Mouse (Mus musculus): Measurements from ENCODE around the gene Slc24a4. TPM values are rescaled to one million over a fixed set of nuclear protein-coding genes. Genes with fewer than 3 reads are reported as not detected.

The Slc24a4 gene
- polyA plus RNA-seq (2014; fragmentation: Nextera tagmentation; extraction: Ambion mirVana), result 0.04 and 0.12 TPM in 2 replicates

DNA sequence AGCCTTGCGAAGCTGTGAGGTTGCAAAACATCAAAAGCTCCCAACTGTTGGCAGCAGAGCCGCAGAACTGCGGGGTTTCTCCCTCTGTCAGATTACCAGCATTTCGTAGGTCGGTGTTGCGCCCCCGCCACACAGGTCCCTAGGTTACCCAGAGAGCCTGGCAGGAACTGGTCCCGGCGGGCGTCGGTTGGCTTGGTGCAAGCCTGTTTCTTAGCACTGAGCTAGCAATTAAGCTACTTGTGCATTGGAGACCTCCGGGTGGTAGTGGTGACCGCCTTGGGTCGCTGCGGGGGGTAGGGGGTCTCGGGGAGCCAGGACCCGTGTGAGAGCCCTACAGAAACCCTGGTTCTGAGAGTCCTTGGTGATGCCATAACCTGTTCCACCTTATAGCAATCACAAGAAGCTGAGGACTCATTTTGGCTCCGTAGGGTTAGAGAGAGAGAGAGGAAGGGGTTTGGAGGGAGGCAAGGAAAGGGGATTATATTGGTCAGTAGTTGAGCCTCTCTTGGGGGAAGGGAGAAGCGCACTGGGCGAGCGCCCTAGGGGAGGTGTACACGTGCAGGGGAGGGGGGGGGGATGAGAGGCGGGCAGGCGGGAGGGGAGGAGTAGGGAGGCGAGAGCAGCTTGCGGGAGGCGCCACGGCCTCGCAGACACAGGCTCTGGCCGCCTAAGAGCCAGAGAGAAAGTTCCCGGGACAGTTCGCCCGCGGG is at the start of gene Slc24a4:
Slc24a4 (plus strand) TSS at position 653 of the 710 bp plus-strand sequence.
- Histone ChIP-seq H3K9ac (ENCODE audit: low read depth, low read length) (no peak within 1 kb of the TSS), H3K27me3 (replicated peaks; ENCODE audit: control insufficient read depth, insufficient read depth, low read length) (peaks cover 61% of the 10 kb centered on the region)

DNA sequence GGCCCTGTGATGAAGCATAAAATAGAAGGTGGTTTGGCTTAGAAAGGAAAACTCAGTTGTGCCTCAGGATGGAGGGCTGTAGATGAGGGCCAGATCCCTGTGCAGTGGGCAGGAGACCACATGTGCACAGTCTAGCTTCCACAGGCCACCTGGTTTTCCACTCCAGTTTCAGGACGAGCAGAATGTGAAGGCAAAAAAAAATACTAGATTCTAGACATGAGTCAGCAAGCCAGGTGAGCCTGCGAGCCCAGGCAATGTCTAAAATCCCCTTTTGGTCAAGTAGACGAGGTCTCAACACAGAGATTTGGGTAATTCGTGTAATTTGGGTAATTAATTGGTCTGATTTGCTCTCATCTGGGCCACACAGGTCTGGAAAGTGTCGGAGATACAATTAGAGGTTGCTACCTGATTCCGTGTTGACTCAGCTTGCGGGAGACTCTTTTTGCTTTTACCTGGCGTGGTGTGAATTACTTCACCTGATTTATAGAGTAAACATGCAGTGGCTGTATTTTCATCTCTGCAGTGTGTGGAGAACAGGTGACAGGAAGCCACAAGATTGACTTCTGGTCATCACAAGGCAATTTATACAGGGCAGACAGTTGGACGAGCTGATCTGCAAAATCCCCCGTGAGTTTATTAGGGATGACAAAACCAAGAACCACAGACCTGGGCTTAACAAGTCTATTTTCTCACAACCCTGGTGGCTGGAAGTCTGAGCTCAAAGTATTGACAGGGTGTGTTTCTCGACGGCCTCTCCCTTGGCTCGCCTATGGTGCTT is 45.7 kb upstream of the Slc24a4 start:
- Histone ChIP-seq H3K36me3 (ENCODE audit: control insufficient read depth, insufficient read depth, low read length) (no peaks in the 10 kb centered on the region), H3K4me2 (no peak overlapping the region), H3K4me3 (ENCODE audit: low read depth, low read length) (no peak overlapping the region), H3K4me1 (replicated peaks; ENCODE audit: control insufficient read depth, insufficient read depth, low read length) (no peaks in the 10 kb centered on the region), H3K27ac (ENCODE audit: low read depth, low read length) (no peak overlapping the region), H3K9ac (ENCODE audit: low read depth, low read length) (no peak overlapping the region), H3K9me3 (ENCODE audit: control insufficient read depth, low read length) (no peaks in the 10 kb centered on the region), H3K27me3 (replicated peaks; ENCODE audit: control insufficient read depth, insufficient read depth, low read length) (no peaks in the 10 kb centered on the region)
- DNase-seq (ENCODE audit: low spot score) (no peak), ATAC-seq (replicated peaks; ENCODE audit: low FRiP score) (no peak)
- 74% methylated on average over 13 of the region's 13 CpGs for WGBS

More for the DNA sequence above, at the start of gene Slc24a4:
- peak within 1 kb of the TSS; percentile 45 for H3K4me3 ChIP-seq (ENCODE audit: low read depth, low read length)
- no peaks in the 10 kb centered on the region for H3K4me1 ChIP-seq (replicated peaks; ENCODE audit: control insufficient read depth, insufficient read depth, low read length)
- H3K9me3 ChIP-seq (ENCODE audit: control insufficient read depth, low read length), result no peaks in the 10 kb centered on the region
- no peaks in the 10 kb centered on the region for H3K36me3 ChIP-seq (ENCODE audit: control insufficient read depth, insufficient read depth, low read length)
- no peak within 1 kb of the TSS for H3K27ac ChIP-seq (ENCODE audit: low read depth, low read length)
- WGBS, result 2% methylated on average over 34 of the region's 34 CpGs
- peak within 1 kb of the TSS; percentile 77 for H3K4me2 ChIP-seq
- ATAC-seq (replicated peaks; ENCODE audit: low FRiP score) (no peak), DNase-seq (ENCODE audit: low spot score) (peak; percentile 36)

DNA sequence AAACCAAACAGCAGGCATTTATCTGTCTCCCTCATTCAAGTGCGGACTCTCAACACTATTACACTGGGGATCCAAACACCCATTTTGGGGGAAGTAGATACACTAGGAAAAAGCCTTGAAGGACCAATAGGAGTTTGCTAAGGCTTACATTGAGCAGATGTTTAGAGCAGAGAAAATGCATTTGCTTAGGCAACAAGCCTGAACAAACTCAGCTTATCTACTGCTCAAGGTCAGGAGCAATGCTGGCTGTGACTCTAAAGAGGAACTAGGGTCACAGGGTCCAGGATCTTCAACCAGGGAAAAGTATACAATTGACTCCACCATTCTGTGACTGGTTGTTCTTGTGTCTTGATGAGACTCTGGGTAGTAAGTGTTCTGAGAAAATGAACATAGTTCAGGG is 38.0 kb upstream of the Slc24a4 start:
- H3K4me2 ChIP-seq, result no peak overlapping the region
- 71% methylated on average over 1 of the region's 1 CpGs for WGBS
- no peaks in the 10 kb centered on the region for H3K27me3 ChIP-seq (replicated peaks; ENCODE audit: control insufficient read depth, insufficient read depth, low read length)
- no peaks in the 10 kb centered on the region for H3K4me1 ChIP-seq (replicated peaks; ENCODE audit: control insufficient read depth, insufficient read depth, low read length)
- H3K36me3 ChIP-seq (ENCODE audit: control insufficient read depth, insufficient read depth, low read length), result no peaks in the 10 kb centered on the region
- ATAC-seq (replicated peaks; ENCODE audit: low FRiP score) (no peak), DNase-seq (ENCODE audit: low spot score) (no peak)
- H3K9me3 ChIP-seq (ENCODE audit: control insufficient read depth, low read length), result no peaks in the 10 kb centered on the region
- H3K4me3 ChIP-seq (ENCODE audit: low read depth, low read length), result no peak overlapping the region
- H3K9ac ChIP-seq (ENCODE audit: low read depth, low read length), result no peak overlapping the region
- no peak overlapping the region for H3K27ac ChIP-seq (ENCODE audit: low read depth, low read length)

DNA sequence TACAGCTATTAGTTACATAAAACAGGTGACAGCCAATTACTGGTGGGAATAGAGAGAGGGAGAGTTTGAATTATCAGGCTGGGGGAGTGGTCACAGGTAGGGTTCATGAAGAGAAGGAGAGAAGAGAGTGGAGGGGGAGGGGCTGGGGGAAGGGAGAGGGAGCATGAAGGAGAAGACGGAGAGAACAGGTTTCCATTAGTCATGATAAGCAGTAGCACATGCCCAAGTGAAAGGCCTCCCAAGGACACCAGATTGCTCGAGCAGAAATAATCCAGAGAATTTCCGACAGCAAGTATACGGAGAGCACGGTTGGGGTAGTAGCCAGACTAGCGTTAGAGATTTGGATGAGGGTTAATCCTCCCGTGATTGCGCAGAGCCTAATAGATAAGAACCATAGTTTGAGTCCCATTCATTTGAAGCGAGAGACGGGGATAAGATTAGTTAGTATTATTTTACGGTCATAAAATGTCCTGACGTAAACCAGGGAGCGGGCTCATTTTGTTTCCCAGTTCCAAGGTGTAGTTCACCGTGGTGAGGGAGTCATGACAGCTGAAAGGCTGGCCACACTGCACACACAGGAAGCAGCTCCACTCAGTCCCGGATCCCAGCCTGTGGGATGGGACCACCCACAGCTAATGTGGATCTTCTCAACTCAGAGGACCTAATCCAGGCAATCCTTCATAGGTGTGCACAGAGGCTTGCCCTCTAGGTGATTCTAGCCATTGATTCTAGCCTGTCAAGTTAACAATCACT is 36.0 kb upstream of the Slc24a4 start:
- no peaks in the 10 kb centered on the region for H3K36me3 ChIP-seq (ENCODE audit: control insufficient read depth, insufficient read depth, low read length)
- 70% methylated on average over 15 of the region's 15 CpGs for WGBS

DNA sequence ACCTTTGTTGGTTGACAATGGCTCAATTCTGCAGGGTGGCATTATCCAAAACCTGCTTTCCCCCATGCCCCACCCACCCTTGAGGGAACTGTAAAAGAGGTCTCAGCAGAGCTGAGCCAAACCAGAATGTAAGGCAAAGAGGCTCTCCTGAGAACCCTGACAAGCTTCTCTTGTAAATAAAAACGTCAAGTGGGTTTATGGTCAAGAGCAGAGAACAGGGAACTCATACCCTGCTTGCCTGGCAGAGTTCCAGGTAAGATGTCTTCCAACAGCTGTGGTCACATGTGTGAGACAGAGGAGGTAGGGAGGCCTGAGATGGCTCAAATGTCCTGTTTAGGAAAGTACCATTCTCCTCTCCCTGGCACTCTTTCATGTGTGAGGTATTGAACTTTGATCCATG is 22.5 kb upstream of the Slc24a4 start:
- Histone ChIP-seq H3K36me3 (ENCODE audit: control insufficient read depth, insufficient read depth, low read length) (no peaks in the 10 kb centered on the region), H3K4me3 (ENCODE audit: low read depth, low read length) (no peak overlapping the region), H3K4me1 (replicated peaks; ENCODE audit: control insufficient read depth, insufficient read depth, low read length) (no peaks in the 10 kb centered on the region), H3K4me2 (no peak overlapping the region), H3K27ac (ENCODE audit: low read depth, low read length) (no peak overlapping the region), H3K9ac (ENCODE audit: low read depth, low read length) (no peak overlapping the region), H3K9me3 (ENCODE audit: control insufficient read depth, low read length) (no peaks in the 10 kb centered on the region), H3K27me3 (replicated peaks; ENCODE audit: control insufficient read depth, insufficient read depth, low read length) (no peaks in the 10 kb centered on the region)
- no peak for DNase-seq (ENCODE audit: low spot score)
- WGBS, result 45% methylated on average over 1 of the region's 1 CpGs
- no peak for ATAC-seq (replicated peaks; ENCODE audit: low FRiP score)

More for the DNA sequence above, 36.0 kb upstream of the Slc24a4 start:
- ATAC-seq (replicated peaks; ENCODE audit: low FRiP score) (no peak), DNase-seq (ENCODE audit: low spot score) (no peak)
- H3K4me3 ChIP-seq (ENCODE audit: low read depth, low read length), result no peak overlapping the region
- no peaks in the 10 kb centered on the region for H3K27me3 ChIP-seq (replicated peaks; ENCODE audit: control insufficient read depth, insufficient read depth, low read length)
- no peak overlapping the region for H3K27ac ChIP-seq (ENCODE audit: low read depth, low read length)
- no peak overlapping the region for H3K4me2 ChIP-seq
- H3K9me3 ChIP-seq (ENCODE audit: control insufficient read depth, low read length), result no peaks in the 10 kb centered on the region
- no peak overlapping the region for H3K9ac ChIP-seq (ENCODE audit: low read depth, low read length)
- H3K4me1 ChIP-seq (replicated peaks; ENCODE audit: control insufficient read depth, insufficient read depth, low read length), result no peaks in the 10 kb centered on the region

DNA sequence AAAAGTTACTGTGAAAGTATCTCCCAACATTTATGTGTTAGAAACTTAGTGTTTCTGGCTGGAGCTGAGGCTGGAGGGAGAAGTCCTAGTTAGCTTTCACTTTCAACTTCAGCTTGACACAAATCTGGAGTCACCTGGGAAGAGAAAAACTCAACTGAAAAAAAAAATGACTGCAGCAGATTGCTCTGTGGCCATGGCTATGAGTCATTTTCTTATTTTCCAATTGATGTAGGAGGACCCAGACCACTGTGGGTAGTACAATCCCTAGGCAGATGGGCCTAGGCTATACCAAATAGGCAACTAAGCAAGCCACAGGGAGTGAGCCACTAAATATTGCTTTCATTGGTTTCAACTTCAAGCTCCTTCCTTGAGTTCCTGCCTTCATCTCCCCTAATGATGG is 19.7 kb upstream of the Slc24a4 start:
- no peak overlapping the region for H3K9ac ChIP-seq (ENCODE audit: low read depth, low read length)
- H3K4me3 ChIP-seq (ENCODE audit: low read depth, low read length), result no peak overlapping the region
- H3K9me3 ChIP-seq (ENCODE audit: control insufficient read depth, low read length), result no peaks in the 10 kb centered on the region
- DNase-seq (ENCODE audit: low spot score) (no peak), ATAC-seq (replicated peaks; ENCODE audit: low FRiP score) (no peak)
- no peaks in the 10 kb centered on the region for H3K36me3 ChIP-seq (ENCODE audit: control insufficient read depth, insufficient read depth, low read length)
- no peaks in the 10 kb centered on the region for H3K27me3 ChIP-seq (replicated peaks; ENCODE audit: control insufficient read depth, insufficient read depth, low read length)
- no peak overlapping the region for H3K27ac ChIP-seq (ENCODE audit: low read depth, low read length)
- H3K4me2 ChIP-seq, result no peak overlapping the region
- H3K4me1 ChIP-seq (replicated peaks; ENCODE audit: control insufficient read depth, insufficient read depth, low read length), result no peaks in the 10 kb centered on the region

DNA sequence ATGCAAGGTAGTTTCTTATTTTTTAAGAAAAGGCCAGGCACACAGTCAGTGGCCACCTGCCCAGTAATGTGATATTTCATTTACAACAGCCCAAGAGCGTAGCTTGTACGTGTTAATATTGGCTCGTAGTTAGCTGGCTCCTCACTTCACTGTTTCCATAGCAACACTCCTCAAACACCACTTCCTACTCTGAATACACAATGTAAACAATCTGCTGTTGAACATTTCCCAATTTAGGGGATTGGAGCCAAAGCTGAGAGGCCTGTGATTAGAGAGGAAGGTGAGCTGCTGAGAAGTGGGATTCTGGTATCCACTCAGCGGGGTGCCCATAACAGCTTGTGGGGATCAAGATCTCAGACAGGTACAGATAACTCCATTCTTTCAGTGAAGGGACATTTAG is 16.0 kb upstream of the Slc24a4 start:
- Histone ChIP-seq H3K9me3 (ENCODE audit: control insufficient read depth, low read length) (no peaks in the 10 kb centered on the region), H3K4me1 (replicated peaks; ENCODE audit: control insufficient read depth, insufficient read depth, low read length) (no peaks in the 10 kb centered on the region), H3K4me2 (no peak overlapping the region), H3K27me3 (replicated peaks; ENCODE audit: control insufficient read depth, insufficient read depth, low read length) (no peaks in the 10 kb centered on the region), H3K36me3 (ENCODE audit: control insufficient read depth, insufficient read depth, low read length) (no peaks in the 10 kb centered on the region), H3K27ac (ENCODE audit: low read depth, low read length) (no peak overlapping the region), H3K4me3 (ENCODE audit: low read depth, low read length) (no peak overlapping the region), H3K9ac (ENCODE audit: low read depth, low read length) (no peak overlapping the region)
- DNase-seq (ENCODE audit: low spot score) (no peak), ATAC-seq (replicated peaks; ENCODE audit: low FRiP score) (no peak)
- WGBS, result 59% methylated on average over 4 of the region's 4 CpGs

DNA sequence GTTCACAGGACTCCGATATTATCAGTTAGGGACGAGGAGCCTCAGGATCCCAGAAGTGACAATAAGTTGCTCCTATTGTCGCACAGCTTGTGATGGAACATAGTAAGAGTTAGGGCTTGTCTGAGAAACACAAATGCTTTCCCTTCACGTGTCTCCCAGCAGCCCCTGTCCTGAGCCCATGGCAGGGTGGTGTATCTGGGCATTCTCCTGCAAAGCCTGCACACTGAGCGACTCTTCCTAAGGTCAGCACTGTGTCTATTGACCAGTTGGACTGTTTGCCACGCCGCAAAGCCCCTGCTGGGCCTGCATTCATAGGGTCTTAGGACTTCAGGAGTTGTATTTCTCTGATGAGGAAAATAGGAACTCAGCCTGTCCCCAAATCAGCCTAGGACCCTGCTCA is 15.6 kb upstream of the Slc24a4 start:
- Histone ChIP-seq H3K4me1 (replicated peaks; ENCODE audit: control insufficient read depth, insufficient read depth, low read length) (no peaks in the 10 kb centered on the region), H3K9me3 (ENCODE audit: control insufficient read depth, low read length) (no peaks in the 10 kb centered on the region), H3K4me3 (ENCODE audit: low read depth, low read length) (no peak overlapping the region), H3K27me3 (replicated peaks; ENCODE audit: control insufficient read depth, insufficient read depth, low read length) (no peaks in the 10 kb centered on the region), H3K27ac (ENCODE audit: low read depth, low read length) (no peak overlapping the region), H3K36me3 (ENCODE audit: control insufficient read depth, insufficient read depth, low read length) (no peaks in the 10 kb centered on the region), H3K9ac (ENCODE audit: low read depth, low read length) (no peak overlapping the region), H3K4me2 (no peak overlapping the region)
- ATAC-seq (replicated peaks; ENCODE audit: low FRiP score) (no peak), DNase-seq (ENCODE audit: low spot score) (no peak)
- WGBS, result 69% methylated on average over 7 of the region's 7 CpGs
